8 mouse cellular contexts compared by ENCODE assay signal in the genomic region with DNA sequence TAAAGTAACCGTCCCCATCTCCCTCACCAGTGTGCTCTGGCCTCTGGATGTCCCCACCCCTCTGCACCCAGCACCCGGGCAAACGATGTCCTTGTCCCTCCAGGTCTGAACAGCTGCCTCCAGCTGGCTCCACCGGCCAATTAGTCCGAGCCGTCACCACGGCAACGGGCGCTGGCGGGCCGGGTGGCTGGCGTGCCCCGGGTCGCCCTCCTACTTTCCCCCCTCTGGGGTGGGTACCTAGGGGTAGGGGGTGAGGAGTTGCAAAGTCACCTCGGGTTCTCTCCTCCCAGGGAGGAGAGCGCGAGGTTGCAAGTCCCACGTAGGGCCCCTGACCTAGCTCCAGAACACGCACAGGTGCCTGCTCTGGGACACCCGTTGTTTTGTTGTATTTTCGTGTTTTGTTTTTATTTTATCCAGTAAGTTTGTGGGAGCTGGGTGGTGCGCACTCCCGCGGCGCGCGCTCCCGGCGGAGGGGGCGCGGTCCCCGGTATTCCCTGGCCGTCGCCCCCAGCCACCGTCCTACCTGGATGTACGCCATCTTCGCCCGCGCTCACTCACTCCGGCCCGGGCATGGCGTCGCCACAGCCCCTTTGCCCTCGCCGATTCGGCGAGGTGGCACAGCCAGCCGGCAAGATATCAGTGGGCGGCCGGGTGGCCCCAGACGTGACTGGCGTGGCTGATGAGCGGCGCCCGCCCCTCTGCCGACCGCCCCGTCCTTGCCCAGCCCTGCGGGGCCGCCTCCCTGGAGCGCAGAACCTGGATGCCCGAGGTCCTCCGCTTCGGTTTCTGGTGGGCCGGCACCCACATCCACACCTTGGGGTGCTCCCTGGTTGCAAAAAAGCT. TPM values are rescaled to one million over a fixed set of nuclear protein-coding genes. Genes with fewer than 3 reads are reported as not detected.
DNase-seq lines count a peak whose midpoint lies in the region; ATAC-seq and TF ChIP-seq lines count a peak whose summit lies in the region.

No protein-coding gene starts in this region.

- peak overlapping the region; percentile 81 for H3K27ac ChIP-seq in forebrain, embryonic 10.5 days
- no peak overlapping the region for H3K27ac ChIP-seq in hindbrain, embryonic 12.5 days
- no peak overlapping the region for H3K27ac ChIP-seq in limb, embryonic 15.5 days
- no peak overlapping the region for H3K27ac ChIP-seq in midbrain, postnatal 0 days (ENCODE audit: low read depth, low read length)

- no peak for DNase-seq in cerebellum, adult 9-10 months
- peak; percentile 18 to 33 for DNase-seq in adrenal gland, adult 18-20 months (ENCODE audit: low spot score in 2 of 2)
- peak; percentile 73 for DNase-seq in forebrain, embryonic 10.5 days (ENCODE audit: extremely low spot score, low spot score)
- peak; percentile 32 for DNase-seq in midbrain, postnatal 0 days (ENCODE audit: low spot score)
- no peak for DNase-seq in spleen, postnatal 10 days (ENCODE audit: low spot score in 2 of 2)

- peak overlapping the region; percentile 66 for H3K4me3 ChIP-seq in forebrain, embryonic 10.5 days
- H3K4me3 ChIP-seq in hindbrain, embryonic 12.5 days = peak overlapping the region; percentile 62
- peak overlapping the region; percentile 61 for H3K4me3 ChIP-seq in limb, embryonic 15.5 days
- peak overlapping the region; percentile 68 for H3K4me3 ChIP-seq in midbrain, postnatal 0 days (ENCODE audit: low read depth, low read length)

- H3K4me2 ChIP-seq in hindbrain, embryonic 12.5 days (replicated peaks) = peak overlapping the region; percentile 92
- peak overlapping the region; percentile 98 for H3K4me2 ChIP-seq in limb, embryonic 15.5 days
- peak overlapping the region; percentile 89 for H3K4me2 ChIP-seq in midbrain, postnatal 0 days (ENCODE audit: low read depth, low read length, poor library complexity, severe bottlenecking)

- H3K27me3 ChIP-seq in forebrain, embryonic 10.5 days (ENCODE audit: poor library complexity, severe bottlenecking) = peaks cover 67% of the 10 kb centered on the region
- peaks cover 29% of the 10 kb centered on the region for H3K27me3 ChIP-seq in hindbrain, embryonic 12.5 days
- H3K27me3 ChIP-seq in limb, embryonic 15.5 days = peaks cover 32% of the 10 kb centered on the region
- H3K27me3 ChIP-seq in midbrain, postnatal 0 days (ENCODE audit: insufficient read depth, low read length) = no peaks in the 10 kb centered on the region

- peaks cover 37% of the 10 kb centered on the region for H3K4me1 ChIP-seq in forebrain, embryonic 10.5 days
- peaks cover 24% of the 10 kb centered on the region for H3K4me1 ChIP-seq in hindbrain, embryonic 12.5 days
- peaks cover 29% of the 10 kb centered on the region for H3K4me1 ChIP-seq in limb, embryonic 15.5 days
- H3K4me1 ChIP-seq in midbrain, postnatal 0 days (ENCODE audit: insufficient read depth, low read length) = peaks cover 11% of the 10 kb centered on the region; the same call in 1 of the 2 replicates

- ATAC-seq in cerebellum, adult (ENCODE audit: insufficient number of reproducible peaks, low FRiP score, low TSS enrichment) = 0 out of 2 replicates have a peak, but pooled peaks have one; percentile 10
- ATAC-seq in hindbrain, embryonic 12.5 days (ENCODE audit: low FRiP score) = peak; percentile 81
- no peak for ATAC-seq in limb, embryonic 15.5 days (ENCODE audit: insufficient number of reproducible peaks, low FRiP score, low TSS enrichment, low read depth)
- ATAC-seq in midbrain, postnatal 0 days (ENCODE audit: low FRiP score) = peak; percentile 41; the same call in 1 of the 2 replicates

- no peaks in the 10 kb centered on the region for H3K36me3 ChIP-seq in forebrain, embryonic 10.5 days (replicated peaks)
- no peaks in the 10 kb centered on the region for H3K36me3 ChIP-seq in hindbrain, embryonic 12.5 days
- no peaks in the 10 kb centered on the region for H3K36me3 ChIP-seq in limb, embryonic 15.5 days
- no peaks in the 10 kb centered on the region for H3K36me3 ChIP-seq in midbrain, postnatal 0 days (ENCODE audit: insufficient read depth, low read length)

- H3K9me3 ChIP-seq in forebrain, embryonic 10.5 days = no peaks in the 10 kb centered on the region
- H3K9me3 ChIP-seq in hindbrain, embryonic 12.5 days (replicated peaks) = no peaks in the 10 kb centered on the region
- H3K9me3 ChIP-seq in limb, embryonic 15.5 days = no peaks in the 10 kb centered on the region
- no peaks in the 10 kb centered on the region for H3K9me3 ChIP-seq in midbrain, postnatal 0 days (ENCODE audit: low read length)

- H3K9ac ChIP-seq in hindbrain, embryonic 12.5 days = peak overlapping the region; percentile 61
- H3K9ac ChIP-seq in limb, embryonic 15.5 days = peak overlapping the region; percentile 45
- peak overlapping the region; percentile 59 for H3K9ac ChIP-seq in midbrain, postnatal 0 days (replicated peaks; ENCODE audit: low read length, poor library complexity, severe bottlenecking)

- WGBS in forebrain, embryonic 10.5 days = under 1% methylated on average over 65 of the region's 65 CpGs
- under 1% methylated on average over 63 of the region's 65 CpGs for WGBS in hindbrain, embryonic 12.5 days
- WGBS in limb, embryonic 15.5 days = under 1% methylated on average over 65 of the region's 65 CpGs
- under 1% methylated on average over 65 of the region's 65 CpGs for WGBS in midbrain, postnatal 0 days

- no peak for TF ChIP-seq CTCF in midbrain, postnatal 0 days (IDR thresholded peaks at IDR 0.05)

RNA-seq across cellular contexts. Expression of a gene that starts 0.5 kb away (rescaled TPM):
- total RNA-seq in adrenal gland, adult 18-20 months (2021) = 1 to 10 TPM; 5.3 to 7.2 TPM
- 1.2 and 1.4 TPM in 2 replicates for polyA plus RNA-seq in forebrain, embryonic 10.5 days (2016; fragmentation: Nextera tagmentation; extraction: Ambion mirVana)
- 6.1 and 6.4 TPM in 2 replicates for polyA plus RNA-seq in hindbrain, embryonic 12.5 days (2016; fragmentation: Nextera tagmentation; extraction: Ambion mirVana)
- 1.2 and 1.6 TPM in 2 replicates for polyA plus RNA-seq in limb, embryonic 15.5 days (2015; fragmentation: Nextera tagmentation; extraction: Ambion mirVana)
- total RNA-seq in midbrain, postnatal 0 days (2014; rRNA removed) = 47.4 and 61.3 TPM in 2 replicates
- 31.6 and 34.9 TPM in 2 replicates for polyA plus RNA-seq in midbrain, postnatal 0 days (2015; fragmentation: Nextera tagmentation; extraction: Ambion mirVana)

RNA-seq across cellular contexts. Expression of a gene that starts 44.3 kb away (rescaled TPM):
- total RNA-seq in adrenal gland, adult 18-20 months (2021) = 10 to 100 TPM; 13.2 to 14.3 TPM
- polyA plus RNA-seq in forebrain, embryonic 10.5 days (2016; fragmentation: Nextera tagmentation; extraction: Ambion mirVana) = 0.82 and 0.95 TPM in 2 replicates
- polyA plus RNA-seq in hindbrain, embryonic 12.5 days (2016; fragmentation: Nextera tagmentation; extraction: Ambion mirVana) = 3.4 and 3.9 TPM in 2 replicates
- polyA plus RNA-seq in limb, embryonic 15.5 days (2015; fragmentation: Nextera tagmentation; extraction: Ambion mirVana) = 7.7 and 9.8 TPM in 2 replicates
- 5.2 and 5.4 TPM in 2 replicates for total RNA-seq in midbrain, postnatal 0 days (2014; rRNA removed)
- polyA plus RNA-seq in midbrain, postnatal 0 days (2015; fragmentation: Nextera tagmentation; extraction: Ambion mirVana) = 0.48 and 0.52 TPM in 2 replicates

Comparison
In these comparisons a context has a peak if more than half of its experiments do, and no peak if none do; other contexts are left out.
1. DNase-seq: peak in adrenal gland, adult 18-20 months (2 of 2), forebrain, embryonic 10.5 days (single experiment) and midbrain, postnatal 0 days (single experiment); none in cerebellum, adult 9-10 months (single experiment) and spleen, postnatal 10 days (0 of 2).
2. Peak in every context shown above with its lines, with median percentiles within 50 percentile points of each other: H3K4me3 ChIP-seq, H3K4me2 ChIP-seq and H3K9ac ChIP-seq.